Mouse (Mus musculus) brain, embryonic 14.5 days (tissue): ENCODE measurements around the gene Hist2h3b. TPM values are rescaled to one million over a fixed set of nuclear protein-coding genes. Genes with fewer than 3 reads are reported as not detected.
"Not testable (repeated sequence)": the region's sequence is repeated elsewhere in the genome, so short reads cannot be mapped to it uniquely, and the experiment has no call there.

Experiments used
- DNase-seq: peaks from one replicate; pipeline ENCODE4 v3.0.0-alpha.2; 2011; ENCODE audit warnings: low read depth
- CTCF ChIP-seq: fragments of 200-500 bp; IDR thresholded peaks from 2 replicates; pipeline ENCODE4 v1.5.1; 2012; ENCODE audit warnings: inconsistent platforms, mild to moderate bottlenecking, moderate library complexity, borderline replicate concordance; ENCODE audit not compliant: insufficient read depth, insufficient read length; ENCODE audit errors: extremely low read depth
- POLR2A ChIP-seq: fragments of 200-500 bp; IDR thresholded peaks from 2 replicates; pipeline ENCODE4 v1.6.1; 2012; ENCODE audit warnings: mild to moderate bottlenecking, inconsistent platforms, borderline replicate concordance; ENCODE audit not compliant: poor library complexity, insufficient read depth, insufficient read length, severe bottlenecking; ENCODE audit errors: extremely low read depth
- polyA plus RNA-seq: library from polyadenylated mRNA; depleted of rRNA; stranded (reverse); fragments of >200 nt; gene quantifications from 2 replicates; pipeline ENCODE4 v1.2.3, GENCODE M21; 2012

The Hist2h3b gene
- polyA plus RNA-seq, 1 experiment: 76.5 TPM

GRCm38 (mm10) chr3:96240799-96241197 is 27.7 kb upstream of the Hist2h3b start:
- DNase-seq: no peak
- TF ChIP-seq POLR2A: no peak
- no peak for TF ChIP-seq CTCF

GRCm38 (mm10) chr3:96243921-96244572 is 24.4 kb upstream of the Hist2h3b start:
- no peak for TF ChIP-seq POLR2A
- TF ChIP-seq CTCF: no peak
- no peak for DNase-seq

- DNase-seq: peak; percentile 87
These were observed 23.2 kb upstream of the Hist2h3b start, which contains the start of gene Hist2h2aa1 for GRCm38 (mm10) chr3:96245003-96245886. TSS of gene Hist2h2aa1 (plus strand) at chr3:96245497.

GRCm38 (mm10) chr3:96246018-96246417 is 22.4 kb upstream of the Hist2h3b start:
- not testable (repeated sequence) for DNase-seq

GRCm38 (mm10) chr3:96246427-96246856 is 22.0 kb upstream of the Hist2h3b start, which contains the start of gene Hist2h3c1:
TSS of gene Hist2h3c1 (plus strand) at chr3:96246685.
- DNase-seq: not testable (repeated sequence)

GRCm38 (mm10) chr3:96247356-96248140 is 20.9 kb upstream of the Hist2h3b start:
- DNase-seq: no peak
- no peak for TF ChIP-seq POLR2A
- no peak for TF ChIP-seq CTCF

GRCm38 (mm10) chr3:96248141-96249033 is 20.1 kb upstream of the Hist2h3b start:
- TF ChIP-seq CTCF: no peak
- no peak for TF ChIP-seq POLR2A
- DNase-seq: no peak

GRCm38 (mm10) chr3:96249034-96249345 is 19.5 kb upstream of the Hist2h3b start:
- DNase-seq: no peak
- TF ChIP-seq CTCF: no peak
- no peak for TF ChIP-seq POLR2A

- TF ChIP-seq POLR2A (no peak), CTCF (no peak)
- DNase-seq: no peak
These were observed 17.6 kb upstream of the Hist2h3b start for GRCm38 (mm10) chr3:96250890-96251289.

- no peak for TF ChIP-seq CTCF
- TF ChIP-seq POLR2A: no peak
- no peak for DNase-seq
These were observed 16.7 kb upstream of the Hist2h3b start for GRCm38 (mm10) chr3:96251787-96252186.

- TF ChIP-seq POLR2A (no peak), CTCF (no peak)
- peak; percentile 76 for DNase-seq
These were observed 13.6 kb upstream of the Hist2h3b start for GRCm38 (mm10) chr3:96254683-96255355.
